Mouse (Mus musculus): ENCODE results near the gene Kazn.
A peak's percentile ranks its signal among the peaks of the same experiment; 100 is the strongest.

The Kazn gene

DNA sequence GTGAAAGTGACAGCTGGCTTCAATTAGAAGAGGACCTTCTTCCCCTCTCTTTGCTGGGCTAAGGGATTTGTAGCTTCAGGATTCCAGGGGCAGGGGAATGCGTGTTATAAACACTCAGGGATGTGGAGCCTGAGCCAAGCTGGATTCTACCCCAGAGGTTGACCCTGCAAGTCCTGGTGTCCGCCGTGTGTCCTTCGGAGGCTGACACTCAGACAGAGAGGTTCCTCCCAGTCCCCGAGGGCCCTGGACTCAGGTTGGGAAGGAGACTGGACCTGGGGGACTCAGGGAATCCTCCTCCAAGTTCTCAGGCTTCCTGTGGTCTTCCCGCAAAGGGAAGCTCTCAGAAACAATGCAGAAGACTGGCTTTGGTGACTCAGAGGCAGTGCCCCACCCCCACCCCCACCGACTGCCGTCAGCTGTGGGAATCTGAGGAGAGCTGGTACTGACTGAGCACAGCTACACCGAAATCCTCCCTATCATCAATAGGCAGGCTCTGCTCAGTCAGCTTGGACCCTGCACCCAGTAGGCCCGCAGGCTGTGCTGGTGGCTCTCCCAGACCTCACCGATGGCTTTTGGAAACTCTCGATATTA is 136.0 kb downstream of the Kazn start:
- DNase-seq: no peak

DNA sequence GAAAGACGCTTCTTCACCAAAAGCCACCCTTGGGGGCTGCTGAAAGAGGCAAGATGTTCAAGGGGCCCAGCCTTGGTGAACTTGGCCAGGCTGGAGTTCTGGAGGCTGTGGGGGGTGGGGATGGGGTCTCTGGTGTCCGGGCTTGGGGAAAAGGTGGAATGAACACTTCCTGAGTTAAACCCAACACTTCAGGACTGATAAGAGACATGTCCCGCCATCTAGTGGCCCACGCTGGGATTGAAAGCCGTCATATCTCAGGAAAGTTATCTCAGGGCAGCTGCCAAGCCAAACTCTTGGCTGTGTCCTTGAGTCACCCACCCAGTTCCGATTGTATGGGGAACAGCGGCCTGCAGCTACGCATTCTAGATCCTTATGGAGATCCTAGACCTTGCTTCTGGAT is 140.9 kb downstream of the Kazn start:
- peak; percentile 91 to 94 for DNase-seq

DNA sequence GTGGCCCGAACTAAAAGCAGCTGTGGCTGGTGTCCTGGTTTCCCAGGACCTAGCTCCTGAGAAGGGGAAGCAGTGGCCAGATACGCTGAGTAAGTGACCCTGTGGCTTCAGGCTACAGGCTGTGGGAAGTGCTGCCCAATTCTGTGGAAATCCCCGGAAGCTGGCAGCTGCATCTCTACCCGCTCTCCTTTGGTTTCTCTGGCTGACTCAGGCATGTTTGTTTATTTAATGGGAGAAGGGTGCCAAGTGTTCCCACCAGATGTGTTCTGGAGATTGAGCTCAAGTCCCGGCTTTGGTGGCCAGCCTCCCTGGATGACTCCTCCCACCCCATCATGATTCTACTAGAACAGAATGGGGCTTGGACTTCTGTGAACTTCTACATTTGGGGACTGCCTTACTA is 141.3 kb downstream of the Kazn start:
- DNase-seq: peak; percentile 49 to 51

DNA sequence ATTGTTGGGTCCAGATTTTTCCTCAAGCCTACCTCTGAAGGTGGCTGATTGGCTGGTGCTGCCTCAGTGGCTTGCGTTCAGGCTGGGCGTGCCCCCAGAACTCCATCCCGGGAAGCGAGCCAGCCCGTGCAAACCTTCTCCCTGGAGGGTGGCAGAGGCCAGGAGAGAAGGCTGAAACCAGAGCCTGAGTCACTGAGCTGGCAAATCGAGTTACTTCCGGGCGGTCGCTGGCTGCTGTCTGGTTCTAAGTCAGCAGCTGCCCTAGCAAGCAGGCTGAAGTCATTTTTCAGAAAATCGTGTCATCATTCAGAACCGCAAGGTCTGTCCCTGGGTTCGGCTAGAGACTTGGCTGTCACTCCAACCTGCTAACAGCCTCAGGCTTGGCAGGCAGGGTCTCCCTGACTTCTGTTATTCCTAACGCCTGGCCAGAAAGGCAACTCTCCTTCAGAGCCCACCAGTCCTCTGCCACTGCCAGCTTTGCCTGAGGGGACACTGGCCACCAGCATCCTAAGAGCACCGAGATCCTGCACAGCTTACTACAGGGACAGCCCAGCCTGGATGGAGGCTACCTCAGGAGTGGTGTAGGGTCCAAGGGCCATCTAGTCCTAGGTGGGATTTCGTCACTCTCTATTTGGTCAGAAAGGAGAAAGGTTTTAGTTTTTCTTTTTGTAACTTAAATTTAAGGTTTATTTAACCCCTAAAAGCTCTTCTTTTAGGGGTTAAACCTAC is 143.5 kb downstream of the Kazn start:
- peak; percentile 97 to 98 for DNase-seq

DNA sequence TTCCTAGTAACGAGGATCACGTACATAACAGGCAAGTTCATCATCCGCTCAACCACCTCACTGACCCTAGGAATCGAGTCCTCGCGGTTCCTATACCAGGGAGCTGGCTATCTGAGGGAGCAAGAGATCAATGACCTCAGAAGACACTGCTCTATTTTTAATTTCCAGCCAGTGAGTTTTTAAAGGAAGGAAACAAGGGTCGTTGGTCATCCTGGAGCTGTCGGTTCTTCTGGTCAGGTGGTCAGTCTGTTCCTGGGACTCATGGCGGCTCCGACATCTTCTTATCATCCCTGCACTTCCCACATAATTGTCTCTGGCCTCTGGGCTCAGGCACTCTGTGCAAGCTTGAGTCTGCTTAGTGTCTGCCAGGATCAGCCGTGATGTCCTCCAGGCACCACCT is 144.8 kb downstream of the Kazn start:
- no peak for DNase-seq

DNA sequence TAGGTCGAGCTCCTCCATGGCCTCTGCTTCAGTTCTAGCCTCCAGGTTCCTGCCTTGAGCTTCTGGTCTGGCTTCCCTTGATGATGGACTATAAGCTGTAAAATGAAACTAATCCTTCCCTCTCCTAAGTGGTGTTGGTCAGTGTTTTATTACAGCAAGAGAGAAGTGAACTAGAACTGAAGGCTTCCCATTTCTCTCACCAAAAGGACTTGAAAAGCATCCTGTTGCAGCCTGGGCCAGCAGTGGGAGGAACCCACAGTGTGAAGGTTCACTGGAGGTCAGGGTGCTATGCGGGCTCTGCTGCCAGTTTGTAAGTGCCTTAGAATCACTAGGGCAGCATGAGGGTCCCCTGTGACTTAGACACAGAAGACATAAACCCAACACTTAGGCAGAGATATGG is 148.1 kb downstream of the Kazn start:
- DNase-seq: no peak

DNA sequence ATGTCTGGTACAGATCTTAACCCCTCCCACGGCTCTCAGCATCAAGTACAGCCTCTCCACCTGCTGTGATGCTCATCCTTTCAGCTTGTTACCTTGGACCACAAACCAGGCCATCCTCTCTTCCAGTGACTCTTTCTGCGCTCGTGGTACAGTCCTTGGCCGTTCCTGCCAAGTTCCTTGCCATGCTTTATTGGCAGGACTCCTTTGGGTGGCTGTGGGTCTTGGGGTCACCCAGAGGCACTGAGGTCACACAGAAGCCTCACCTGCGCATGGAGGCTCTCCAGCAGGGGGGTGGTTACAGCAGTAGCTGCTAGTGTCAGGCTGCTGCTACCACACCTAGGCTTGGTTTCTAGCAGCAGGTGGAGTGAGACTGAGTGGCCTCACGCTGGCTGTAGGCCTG is 149.2 kb downstream of the Kazn start:
- peak; percentile 42 to 45 for DNase-seq

DNA sequence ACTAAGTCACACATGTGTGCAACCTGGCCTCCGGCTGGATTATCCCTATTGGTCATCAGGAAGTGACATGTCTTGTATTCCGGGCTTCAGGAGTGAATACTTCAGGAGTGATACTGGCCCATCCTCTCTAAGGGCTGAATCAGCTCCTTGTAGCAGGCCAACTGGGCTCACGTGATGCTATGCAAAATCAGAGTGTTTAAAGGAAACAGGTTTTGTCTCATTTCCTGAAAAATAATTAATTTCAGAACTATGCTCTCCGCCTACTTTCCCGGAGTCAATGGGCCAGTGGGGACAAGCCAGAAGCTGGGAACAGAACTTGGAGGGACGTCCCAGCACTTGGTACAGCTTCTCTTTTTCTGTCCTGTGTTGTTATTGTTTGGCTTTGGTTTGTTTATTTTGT is 150.4 kb downstream of the Kazn start:
- DNase-seq: no peak

DNA sequence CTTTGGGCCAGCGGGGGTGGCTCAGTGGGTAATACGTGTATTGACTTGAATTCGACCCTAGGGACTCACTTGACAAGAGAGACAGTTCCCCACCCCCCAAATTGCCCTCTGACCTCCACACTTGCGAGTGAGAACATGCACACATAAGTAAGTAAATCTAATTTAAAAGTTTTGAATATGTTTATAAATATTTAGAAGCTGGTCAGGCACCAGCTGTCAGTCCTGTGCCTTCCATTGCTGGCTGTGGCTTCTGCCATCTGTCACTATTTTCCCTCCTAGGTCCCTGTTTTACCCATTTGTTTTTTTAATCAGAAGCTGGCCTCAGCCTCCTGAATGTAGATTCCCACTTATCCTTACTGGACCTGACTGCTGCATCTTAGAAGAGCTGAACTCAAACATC is 150.8 kb downstream of the Kazn start:
- peak; percentile 65 for DNase-seq

DNA sequence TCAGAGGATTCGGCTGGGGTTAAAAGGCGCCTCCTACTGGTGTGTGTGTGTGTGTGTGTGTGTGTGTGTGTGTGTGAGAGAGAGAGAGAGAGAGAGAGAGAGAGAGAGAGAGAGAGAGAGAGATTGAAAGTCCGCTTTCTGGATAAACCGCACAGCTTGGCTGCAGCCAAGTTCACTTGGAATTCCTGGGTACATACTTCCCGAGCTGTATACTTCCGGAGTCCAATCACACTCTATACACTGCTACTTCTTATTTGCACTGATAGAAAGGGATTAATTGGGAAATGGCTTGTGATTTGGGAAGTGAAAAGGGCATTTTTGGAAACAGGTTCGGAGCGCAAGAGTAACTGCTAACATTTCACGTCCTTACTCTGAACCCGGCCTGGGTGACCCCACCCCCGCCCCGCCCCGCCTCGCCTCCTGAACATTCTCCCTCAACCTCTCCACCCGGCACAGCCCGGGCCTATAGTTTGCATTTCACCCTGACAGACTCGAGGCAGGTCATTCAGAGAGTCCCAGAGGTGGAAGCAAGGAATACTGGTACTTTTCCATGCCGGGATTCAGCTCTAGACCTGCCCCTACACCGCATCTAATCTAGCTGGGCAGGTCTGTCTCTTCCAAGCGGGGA is 154.2 kb downstream of the Kazn start:
- no peak for DNase-seq

DNA sequence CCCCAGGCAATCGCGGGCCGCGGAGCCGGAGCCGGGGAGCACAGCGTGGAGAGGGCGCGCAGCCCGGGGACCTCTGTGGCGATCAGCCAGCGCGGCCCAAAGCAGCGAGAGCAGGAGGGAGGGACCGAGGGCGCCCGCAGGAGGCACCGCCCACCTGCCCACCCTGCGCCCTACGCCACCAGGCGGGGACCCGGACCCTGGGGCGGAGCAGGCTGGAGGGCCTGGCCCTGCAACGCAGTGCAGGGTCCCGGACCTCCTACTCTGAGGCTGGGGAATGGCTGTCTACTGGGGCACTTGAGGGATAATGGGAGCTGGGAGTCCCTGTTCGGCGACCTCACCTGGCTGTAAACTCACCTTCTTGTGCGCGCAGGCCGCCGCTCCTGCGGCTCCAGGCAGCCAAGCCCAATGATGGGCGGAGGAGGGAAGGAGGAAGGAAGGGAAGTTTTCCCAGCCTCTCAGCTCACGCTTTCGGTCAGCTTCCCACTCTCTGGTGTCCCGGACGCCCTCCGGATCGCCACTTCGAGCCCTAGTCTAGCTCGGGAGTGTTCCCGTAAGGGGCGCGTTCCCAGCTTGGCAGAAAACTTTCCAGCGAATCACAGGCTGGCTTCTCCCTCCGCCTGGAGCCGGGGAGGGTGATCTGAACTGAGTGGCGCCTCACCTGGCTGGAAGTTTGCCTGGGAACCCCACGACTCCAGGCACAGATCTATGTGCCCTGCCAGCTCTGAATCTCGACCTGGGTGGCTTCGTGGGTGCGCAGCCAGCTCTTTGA is 154.9 kb downstream of the Kazn start, which contains the start of gene Tmem51:
Gene Tmem51, minus strand, starts transcription at position 174 of the 769 bp plus-strand sequence.
- DNase-seq: peak; percentile 69 to 71

DNA sequence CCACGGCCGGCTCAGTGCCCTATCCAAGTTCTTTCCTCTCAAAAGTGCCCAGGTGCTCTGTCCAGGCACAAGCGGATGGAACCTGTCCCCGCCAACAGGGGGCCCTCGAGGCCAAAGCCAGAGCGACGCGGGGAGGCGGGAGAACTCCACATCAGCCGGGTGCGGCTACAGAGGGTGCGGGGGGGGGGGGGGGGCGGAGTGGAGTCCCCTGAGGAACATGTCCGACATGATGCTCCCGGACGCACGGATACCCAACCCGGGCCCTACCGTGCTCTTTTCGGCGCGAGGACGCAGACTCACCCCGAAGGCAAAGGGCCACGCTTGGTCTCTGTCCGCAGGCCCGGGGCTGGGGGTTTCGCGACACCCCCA is 155.5 kb downstream of the Kazn start:
- DNase-seq: peak; percentile 81 to 83

DNA sequence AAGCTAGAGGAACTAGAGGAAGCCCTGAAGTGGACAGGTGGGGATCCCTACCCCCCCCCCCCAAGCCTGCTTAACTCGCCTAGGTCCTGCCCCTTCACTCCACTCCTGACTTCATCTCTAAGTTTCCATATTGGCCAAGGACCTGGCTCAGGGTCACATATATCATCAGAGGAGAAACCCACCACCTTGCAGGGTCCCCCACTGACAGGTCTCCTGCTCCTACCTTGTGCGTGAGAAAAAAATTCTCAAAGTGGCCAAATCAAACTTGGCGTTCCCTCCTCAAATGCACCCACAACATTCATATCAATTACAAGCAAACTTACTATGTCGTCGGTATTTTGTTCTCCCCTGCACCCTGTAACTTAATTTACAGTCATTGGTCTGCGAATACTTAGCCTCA is 156.0 kb downstream of the Kazn start:
- no peak for DNase-seq

DNA sequence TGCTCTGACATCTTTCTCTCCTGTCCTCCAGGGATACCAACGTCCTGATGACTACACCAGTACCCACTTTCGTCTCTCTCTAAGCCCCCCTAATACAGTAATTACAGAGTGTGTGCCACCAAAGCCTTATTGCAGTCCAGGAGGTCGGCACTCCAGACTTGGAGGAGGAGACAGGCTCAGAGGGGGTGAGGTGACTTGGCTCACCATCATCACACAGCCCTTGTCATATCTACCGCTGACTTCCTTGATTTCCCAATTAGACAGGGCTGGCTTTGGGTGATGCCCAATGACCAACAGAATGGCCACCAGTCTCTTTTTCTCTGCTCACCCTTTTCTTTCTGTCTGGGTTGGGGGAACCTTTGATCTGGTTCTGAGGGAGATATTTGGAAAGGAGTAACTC is 156.5 kb downstream of the Kazn start:
- no peak for DNase-seq

DNA sequence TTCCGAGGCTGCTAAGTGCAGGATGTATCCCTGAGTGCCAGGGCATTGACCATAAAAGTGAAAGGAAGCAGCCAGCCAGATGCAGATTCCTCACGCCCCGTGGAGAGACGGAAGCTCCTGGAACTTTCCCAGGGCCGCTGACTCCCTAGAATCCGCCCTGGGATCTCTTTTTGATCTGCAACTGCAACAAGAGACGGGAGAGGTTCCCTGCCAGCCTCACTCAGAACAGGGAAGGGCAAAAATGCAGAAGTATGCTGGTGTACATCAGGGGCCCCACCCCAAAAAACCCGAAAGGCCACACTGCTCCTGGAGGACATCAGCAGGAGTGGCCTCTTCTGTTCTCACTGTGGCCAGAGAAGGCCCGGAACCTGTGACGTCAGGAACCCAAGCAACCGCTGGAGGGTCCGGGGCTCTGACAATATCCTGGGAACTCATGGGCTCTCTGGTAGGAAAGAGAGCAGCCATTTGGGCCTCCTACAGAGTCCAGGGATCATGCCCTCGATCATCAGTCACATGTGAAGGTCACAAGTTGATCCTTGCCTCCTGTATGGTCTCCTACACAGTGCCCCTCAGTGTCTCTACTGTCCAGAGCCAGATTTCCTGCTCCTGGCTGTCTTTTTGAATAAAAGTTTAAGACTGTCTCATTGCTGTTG is 157.4 kb downstream of the Kazn start:
- peak; percentile 63 to 70 for DNase-seq

DNA sequence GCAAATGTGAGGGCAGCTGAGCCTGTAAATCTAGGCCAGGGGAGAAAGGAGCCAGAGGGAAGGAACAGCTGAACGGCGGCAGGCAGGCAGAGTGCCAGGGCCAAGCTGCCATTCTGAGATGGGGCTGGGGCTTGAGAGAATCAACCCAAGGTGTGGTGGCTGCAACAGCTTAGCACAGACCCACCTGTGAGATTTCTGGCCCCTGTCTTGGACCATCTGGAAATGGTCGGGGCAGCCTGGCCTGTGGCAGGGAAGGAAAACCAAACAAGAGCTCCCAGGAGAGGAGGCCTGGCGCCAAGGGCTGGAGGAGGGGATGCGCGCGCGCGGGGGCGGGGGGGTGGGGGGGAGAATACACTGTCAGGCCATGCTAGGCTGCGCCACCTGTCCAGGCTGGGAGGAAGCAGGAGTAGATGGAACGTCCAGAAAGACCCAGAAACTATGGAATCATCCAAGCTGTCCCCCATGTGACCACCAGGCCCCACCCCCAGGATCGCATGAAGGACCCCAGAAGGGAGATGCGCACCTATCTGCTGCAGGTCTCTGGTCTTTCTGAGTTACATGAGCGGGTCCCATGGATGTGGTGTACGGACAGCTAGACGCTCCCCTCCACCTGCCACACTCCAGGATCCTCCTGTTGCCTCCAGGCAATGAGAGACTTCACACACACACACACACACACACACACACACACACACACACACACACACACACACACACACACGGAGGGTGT is 158.1 kb downstream of the Kazn start:
- DNase-seq: peak; percentile 97

DNA sequence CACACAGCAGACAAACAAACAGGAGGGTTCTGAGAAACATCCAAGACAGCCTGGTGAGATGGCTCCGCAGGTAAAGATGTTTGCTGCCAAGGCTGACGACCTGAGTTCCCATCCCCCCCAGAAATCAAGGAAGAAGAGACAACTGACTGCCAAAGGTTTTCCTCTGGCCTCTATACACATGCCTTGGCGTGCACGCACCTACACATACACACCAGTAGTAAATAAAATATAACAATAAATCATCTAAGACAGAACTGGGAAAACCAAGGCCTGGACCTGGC is 158.8 kb downstream of the Kazn start:
- peak; percentile 46 to 57 for DNase-seq

DNA sequence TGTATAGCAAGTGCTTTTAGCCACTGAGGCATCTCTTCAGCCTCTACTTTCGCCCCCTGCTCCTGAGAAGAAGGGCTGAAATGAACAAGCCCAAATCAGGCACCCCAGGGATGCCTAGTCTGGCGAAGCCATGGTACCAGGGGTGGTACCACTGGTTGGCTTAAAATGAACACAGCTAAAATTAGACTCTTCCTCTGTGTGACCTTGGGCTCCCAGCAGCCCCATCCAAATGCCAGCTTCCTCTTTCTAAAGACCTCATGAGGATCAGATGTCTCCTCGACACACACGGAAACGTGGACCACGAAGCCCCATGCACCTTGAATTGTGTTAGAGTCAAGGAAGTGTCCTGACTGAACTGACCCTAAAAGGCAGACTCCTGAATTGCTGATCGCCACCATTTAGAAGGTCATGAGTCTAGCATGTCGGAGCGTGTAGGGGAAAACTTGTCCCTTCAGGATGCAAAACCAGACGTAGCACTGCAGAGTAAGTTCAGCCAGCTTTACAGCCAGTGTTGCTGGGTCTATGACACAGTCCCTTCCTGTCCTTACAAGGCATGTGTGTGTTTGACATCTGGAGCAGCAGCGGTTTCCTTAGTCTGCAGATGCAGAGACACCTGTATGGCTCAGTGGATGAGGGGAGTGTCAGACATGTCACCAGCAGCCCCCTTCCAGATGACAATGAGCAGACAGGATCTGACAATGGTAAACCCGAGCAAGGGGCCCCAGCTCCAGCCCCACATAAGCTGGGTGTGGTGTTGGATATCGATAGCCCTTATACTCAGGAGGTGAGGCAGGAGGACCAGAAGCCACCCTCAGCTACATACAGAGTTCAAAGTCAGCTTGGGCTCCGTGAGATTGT is 159.3 kb downstream of the Kazn start:
- DNase-seq: peak in 1 of 2 experiments; percentile 20

DNA sequence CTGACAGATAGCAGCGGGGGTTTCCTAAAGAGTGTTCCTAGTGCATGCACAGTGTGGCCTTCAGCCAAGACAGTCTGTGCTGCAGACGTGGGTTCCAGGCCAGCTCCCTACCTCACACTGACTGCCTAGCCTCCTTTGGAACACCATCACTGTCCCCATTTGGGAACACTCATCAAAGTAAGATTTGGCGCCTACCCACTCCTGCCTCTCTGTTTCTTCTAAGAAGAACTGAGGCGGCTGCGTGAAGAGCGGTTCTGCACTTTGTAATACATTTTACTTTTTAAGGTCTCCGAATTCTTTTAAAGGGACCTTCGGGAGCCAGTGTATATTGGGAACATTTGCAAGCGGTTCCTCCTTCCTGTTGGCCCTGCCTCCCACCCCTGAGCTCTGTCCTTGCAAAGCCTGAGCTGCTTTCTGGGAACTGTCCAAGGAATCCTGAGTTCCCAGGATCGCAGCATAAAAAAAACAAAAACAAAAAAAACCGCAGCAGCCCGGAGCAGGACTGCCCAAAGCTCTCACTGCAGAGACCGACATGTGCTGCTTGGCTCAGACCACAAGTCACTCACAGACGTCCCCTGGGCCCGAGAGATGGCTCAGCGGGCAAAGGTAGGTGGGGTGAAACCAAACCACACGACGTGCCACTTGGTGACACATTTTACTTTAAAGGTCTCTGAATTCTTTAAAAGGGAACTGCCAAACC is 161.5 kb downstream of the Kazn start:
- DNase-seq: peak; percentile 71 to 74

DNA sequence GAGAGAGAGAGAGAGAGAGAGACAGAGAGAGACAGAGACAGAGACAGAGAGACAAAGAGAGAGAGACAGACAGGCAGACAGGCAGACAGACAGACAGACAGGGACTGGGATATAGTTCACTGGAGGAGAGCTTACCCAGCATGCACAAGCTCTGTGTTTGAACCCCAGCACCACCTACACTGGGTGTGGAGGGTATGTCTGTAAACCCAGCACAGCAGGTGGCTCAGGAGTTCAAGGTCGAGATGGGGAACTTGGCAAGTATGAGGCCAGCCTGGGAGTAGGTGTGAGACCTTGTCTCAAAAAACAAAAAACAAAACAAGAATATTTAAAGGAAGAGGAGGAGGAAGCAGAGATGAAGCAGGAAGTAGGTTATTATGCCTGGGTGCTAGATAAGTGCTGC is 162.3 kb downstream of the Kazn start:
- peak in 1 of 2 experiments; percentile 23 for DNase-seq

DNA sequence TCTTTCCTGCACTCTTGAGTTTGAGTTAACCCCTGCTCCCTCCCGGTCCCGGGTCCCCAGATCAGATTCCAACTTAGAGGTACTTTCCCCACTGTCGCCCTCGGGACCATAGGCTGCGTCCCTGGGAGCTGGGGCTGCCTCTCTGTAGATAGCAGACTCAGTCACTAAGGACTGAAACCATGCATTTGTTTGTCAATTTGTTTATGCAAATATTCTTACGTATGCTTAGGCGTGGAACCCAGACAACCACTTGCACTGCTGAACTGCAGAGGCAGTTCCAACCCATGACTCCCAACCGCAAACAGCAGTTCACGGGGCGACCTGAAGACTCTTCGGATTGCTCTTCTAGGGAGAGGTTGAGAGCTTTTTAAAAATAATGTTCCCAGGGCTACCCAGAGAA is 163.3 kb downstream of the Kazn start:
- no peak for DNase-seq
